Mouse (Mus musculus): ENCODE results near the gene Ankra2.

GRCm38 (mm10) chr13:98226225-98226624, 36.6 kb upstream of the Ankra2 start:
- TF ChIP-seq CTCF (IDR thresholded peaks at IDR 0.05; ENCODE audit: control insufficient read depth, insufficient read depth, insufficient read length), result no peak
- TF ChIP-seq MYOG (IDR thresholded peaks at IDR 0.05; ENCODE audit: control insufficient read depth, extremely low read depth, insufficient read length), result no peak
- no peak for TF ChIP-seq USF1 (IDR thresholded peaks at IDR 0.05; ENCODE audit: low read depth)
- TF ChIP-seq MAX (IDR thresholded peaks at IDR 0.05), result no peak
- no peak for TF ChIP-seq CEBPB (IDR thresholded peaks at IDR 0.05; ENCODE audit: low read depth)
- TF ChIP-seq MYOD1 (IDR thresholded peaks at IDR 0.05; ENCODE audit: control insufficient read depth, insufficient read length, low read depth), result no peak
- TF ChIP-seq FOSL1 (IDR thresholded peaks at IDR 0.05; ENCODE audit: insufficient read depth, low read length, poor library complexity, severe bottlenecking), result no peak
